Mouse (Mus musculus) adrenal gland, adult 18-20 months (tissue): ENCODE data around the gene Foxo3. TPM values are rescaled to one million over a fixed set of nuclear protein-coding genes. Genes with fewer than 3 reads are reported as not detected.

Experiments used
- DNase-seq, 2 experiments: peaks; one replicate each; pipeline ENCODE4 v3.0.0; 2021 to 2022; ENCODE audit warnings: low spot score in 2 of 2
- total RNA-seq, 2 experiments: library from RNA; stranded (reverse); gene quantifications; 1 replicate in 1 of 2; 2 replicates in 1 of 2; pipeline ENCODE4 v1.2.3; 2021

The Foxo3 gene
- total RNA-seq, 2 experiments from 2014 or later = 48.9 to 63.3 TPM

DNA sequence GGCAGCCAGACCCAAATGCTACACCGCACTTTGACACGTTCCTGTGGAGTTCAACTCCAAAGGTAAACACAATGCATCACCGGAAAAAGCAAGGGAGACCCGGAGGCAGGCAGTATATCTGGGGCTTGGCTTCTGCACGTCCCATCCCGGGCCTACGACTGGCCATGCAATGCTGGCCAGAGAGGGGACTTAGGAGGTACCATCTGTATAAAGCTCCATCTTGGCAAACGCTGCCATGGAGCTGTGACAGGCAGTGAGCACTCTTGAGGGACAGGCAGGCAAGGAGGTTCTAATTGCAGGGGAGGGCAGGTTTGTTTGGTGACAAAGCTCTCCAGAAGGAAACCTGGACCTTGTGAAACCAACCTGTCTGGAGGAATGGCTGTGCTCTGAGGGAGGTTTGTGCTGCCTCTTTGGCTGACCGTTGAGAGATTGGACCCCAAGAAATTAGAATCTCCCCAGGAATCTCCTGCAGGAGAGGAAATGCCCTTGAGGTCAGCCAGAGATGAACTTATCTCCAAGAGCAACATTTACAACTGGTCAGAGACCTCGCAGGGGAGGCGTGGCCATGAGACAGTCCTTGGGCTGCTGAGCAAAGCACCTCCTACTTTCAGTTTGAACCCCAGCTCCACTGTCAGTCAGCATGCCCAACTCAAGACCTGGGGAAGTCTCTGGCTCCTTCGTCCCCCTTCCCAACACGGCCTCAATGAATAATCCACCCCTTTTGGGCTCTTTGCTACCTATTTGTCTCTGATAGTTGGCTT lies 86.7 kb downstream of the Foxo3 start:
- DNase-seq = peak in 1 of 2 experiments; percentile 25

DNA sequence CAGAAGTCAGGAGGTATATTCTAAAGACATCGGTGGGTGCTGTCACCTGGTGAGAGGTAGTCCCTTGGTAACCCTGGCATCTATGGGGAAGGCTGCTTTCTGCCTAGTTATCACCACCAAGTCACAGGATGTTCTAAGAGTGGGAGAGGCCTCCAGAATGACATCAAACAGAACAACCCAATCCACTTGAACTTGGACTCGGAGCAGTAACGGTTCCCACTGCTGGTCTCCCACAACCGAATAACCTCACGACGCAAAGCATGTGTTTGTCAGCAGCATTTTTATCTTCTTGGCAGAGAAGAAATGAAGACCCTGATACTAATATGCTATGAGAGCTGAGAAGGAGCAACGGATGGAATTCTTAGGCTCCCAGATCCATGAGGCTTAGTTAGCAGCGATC lies 87.5 kb downstream of the Foxo3 start:
- no peak for DNase-seq

DNA sequence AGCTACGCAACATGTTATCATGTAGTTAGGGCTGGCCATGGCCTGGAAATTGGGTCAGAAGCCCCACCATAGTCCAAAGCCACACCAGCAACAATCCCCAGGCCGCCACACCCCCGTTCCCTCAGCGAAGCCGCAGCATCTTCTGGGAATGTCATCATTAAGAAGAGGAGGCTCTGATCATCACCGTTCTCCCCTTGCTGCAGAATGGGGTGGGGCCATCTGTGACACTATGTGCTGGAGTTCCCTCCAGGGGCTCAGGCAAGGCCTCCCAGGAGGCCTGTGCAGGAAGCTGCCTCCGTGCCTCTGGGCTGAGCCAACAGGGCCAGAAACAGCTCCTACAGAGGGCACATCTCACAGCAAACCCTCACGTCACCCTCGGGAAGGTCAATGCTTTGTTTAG lies 88.5 kb downstream of the Foxo3 start:
- DNase-seq = no peak

DNA sequence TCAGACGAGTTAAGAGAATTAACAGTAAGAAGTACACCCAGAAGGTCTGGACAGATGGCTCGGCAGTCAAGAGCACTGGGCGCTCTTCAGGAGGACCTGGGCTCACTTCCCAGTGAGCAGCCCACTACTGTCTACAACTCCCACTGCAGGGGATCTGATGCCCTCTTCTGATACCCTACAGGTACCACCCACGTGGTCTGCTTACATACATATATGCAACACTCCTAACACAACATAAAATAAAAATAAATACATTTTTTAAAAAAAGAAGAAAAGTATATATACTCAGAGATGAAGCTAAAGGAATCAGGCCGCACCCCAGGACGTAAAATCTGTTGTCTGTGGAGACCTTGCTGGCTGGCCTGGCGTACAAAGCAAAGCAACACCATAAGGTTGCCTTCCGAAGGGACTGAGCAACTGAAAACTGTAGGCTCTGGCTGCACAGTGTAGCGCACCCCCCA lies 89.6 kb downstream of the Foxo3 start:
- no peak for DNase-seq

DNA sequence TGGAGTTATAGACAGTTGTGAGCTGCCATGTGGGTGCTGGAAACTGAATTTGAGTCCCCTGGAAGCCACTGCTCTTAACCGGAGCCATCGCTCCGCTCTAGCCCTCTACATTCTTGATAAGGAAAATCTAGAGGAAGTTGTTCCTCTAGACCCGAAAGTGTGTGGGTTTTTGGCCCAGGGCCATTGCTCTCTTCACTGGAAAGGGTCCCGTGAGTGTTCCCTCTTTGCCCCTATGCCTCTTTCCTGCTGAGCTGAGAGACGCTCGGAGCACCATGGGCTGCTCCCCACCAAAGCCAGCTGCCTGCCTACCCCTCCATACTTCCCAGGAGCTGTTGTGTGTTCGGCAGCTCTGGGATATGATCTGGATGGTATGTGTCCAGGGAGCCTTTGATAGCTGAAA lies 96.2 kb downstream of the Foxo3 start:
- no peak for DNase-seq

DNA sequence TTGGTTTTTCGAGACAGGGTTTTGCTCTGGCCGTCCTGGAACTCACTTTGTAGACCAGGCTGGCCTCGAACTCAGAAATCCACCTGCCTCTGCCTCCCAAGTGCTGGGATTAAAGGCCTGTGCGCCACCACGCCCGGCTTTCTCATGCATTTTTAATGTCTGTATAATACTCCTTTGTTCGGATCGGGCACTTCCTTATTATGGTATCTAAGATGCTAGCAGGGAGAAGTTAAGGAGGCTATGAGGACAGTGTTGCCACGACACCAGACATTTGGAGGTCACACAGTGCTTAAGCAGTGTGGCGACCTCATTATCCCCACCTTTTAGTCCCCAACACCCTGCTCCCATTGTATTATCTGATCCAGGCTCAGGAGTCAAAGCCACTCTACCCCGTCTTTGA lies 97.8 kb downstream of the Foxo3 start:
- no peak for DNase-seq

DNA sequence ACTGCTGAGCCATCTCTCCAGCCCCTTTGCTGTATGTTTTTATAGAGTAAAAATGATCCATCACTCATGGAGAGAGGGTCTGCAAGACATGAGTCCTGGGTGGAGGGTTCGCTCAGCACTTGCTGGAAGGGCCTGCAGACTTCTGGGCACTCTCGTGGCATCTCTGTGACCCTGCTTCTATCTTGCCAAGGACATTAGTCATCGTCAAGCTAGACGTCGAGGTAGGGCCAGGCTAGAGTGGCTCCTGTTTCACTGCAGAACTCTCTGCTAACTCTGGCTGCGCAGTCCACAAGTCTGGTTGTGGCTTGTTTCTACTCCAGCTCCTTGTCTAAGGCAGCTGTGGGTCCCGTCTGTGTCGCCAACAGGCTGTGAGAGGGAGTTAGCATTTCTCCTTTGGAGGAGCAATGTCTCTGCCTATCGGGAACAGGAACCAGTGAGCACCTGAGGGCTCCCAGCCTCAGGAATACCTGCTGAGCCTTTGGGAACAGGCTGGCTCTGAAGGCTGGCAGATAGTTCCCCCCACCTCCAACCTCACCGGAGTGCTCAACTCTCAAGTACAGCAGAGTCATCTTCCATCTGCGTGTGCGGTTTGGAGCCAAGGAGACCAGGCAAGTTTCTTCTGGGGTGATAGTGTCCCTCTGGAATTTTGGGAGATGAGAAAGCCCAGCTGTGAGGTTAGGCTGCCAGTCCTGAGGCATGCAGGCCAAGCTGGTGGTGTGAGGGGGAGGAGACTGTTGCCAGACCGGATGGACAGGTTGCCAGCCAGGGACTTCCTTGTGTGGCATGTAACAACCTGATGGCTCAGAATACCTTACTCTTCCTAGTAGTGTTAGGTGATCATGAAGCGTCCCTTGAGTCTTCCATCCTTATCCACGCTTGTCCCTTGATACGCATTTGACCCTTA lies 98.5 kb downstream of the Foxo3 start:
- DNase-seq = no peak

DNA sequence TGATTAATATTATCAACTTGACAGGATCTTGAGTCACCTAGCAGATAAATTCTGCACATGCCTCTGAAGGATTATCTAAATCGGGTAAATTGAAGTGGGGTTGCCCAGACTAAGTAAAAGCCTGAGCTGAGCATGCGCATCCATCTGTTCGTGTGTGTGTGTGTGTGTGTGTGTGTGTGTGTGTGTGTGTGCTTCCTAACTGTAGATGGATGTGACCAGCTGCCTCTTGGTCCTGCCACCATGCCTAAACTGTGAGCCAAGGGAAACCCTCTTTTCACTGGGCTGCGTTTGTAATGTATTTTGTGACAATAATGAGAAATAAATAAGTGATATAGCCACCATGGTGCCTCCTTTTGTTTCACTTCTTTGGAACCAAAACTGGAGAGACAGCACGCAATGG lies 102.3 kb downstream of the Foxo3 start:
- DNase-seq = no peak

DNA sequence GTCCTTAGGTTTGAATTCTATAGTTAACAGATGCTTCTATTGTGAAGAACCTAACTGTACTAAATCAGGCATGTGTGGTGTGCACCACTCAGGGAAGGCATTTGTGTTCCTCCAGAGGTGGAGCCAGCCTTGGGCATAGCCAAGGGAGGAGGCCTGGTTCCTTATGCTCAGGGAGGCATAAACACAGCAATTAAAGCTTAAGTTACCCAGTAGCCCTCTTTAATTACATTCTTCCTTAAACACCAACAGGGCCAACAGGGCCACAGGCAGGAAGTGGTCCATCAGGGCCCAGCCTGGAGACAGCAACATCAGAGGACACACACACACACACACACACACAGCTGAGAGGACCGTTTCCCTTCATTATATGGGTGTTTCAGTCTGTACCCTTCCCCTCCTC lies 102.7 kb downstream of the Foxo3 start:
- DNase-seq = no peak

DNA sequence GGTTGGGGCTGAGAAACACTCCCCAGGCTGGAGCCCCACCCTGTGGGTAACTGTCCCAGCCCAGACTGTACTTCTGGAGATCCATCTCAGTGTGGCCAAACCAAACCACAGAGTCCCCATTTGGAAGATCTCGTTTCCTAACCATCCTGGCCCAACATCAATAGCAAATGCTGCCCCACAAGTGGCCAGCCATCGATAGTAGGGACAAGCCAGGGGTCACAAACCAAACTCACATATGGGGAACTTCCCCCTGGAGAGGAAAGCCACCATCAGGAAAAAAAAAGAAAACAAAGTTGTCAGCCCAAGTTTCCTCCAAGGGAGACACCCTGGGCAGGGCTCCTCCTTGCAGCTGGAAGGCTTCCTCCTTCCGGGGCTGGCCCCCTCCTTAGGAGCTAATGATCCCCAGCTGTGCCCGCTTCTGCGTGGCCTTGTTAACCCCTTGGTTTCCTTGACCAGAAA lies 105.6 kb downstream of the Foxo3 start:
- no peak for DNase-seq

DNA sequence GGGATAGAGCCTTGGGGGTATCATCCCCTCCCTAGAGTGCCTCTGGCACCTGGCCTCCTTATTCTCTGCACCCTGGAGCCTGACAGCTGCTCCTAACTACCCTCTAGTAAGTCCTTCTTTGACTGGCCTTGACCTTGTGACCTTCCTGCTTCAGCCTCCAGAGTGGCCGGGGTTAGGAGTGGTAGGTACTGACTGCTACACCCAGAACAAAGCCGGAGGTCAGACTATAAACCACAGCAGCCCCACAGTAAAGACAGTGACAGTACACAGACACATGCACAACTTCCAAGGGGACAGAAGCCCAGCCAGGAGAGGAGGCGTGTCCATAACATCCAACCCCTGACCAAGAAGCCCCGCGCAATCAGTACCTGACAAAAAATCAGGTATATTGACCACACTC lies 106.4 kb downstream of the Foxo3 start:
- no peak for DNase-seq

DNA sequence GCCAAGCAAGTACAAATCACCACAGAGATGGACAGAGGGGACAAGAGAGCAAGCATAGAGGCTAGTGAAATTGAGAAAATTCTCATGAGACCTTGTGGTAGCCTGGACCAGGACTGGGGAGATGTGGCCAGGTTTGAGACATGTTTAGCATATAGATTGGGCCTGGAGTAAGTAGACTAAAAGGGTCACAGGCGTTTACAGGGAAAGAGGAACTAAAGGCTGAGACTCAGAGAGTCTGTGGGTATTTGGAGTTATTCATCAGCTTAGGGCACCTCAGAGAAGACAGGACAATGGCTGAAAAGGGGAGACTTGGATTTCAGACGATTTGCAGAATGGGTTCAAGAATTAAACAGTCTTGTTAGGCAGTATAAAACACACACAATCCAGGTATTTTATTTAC lies 121.8 kb downstream of the Foxo3 start:
- no peak for DNase-seq

DNA sequence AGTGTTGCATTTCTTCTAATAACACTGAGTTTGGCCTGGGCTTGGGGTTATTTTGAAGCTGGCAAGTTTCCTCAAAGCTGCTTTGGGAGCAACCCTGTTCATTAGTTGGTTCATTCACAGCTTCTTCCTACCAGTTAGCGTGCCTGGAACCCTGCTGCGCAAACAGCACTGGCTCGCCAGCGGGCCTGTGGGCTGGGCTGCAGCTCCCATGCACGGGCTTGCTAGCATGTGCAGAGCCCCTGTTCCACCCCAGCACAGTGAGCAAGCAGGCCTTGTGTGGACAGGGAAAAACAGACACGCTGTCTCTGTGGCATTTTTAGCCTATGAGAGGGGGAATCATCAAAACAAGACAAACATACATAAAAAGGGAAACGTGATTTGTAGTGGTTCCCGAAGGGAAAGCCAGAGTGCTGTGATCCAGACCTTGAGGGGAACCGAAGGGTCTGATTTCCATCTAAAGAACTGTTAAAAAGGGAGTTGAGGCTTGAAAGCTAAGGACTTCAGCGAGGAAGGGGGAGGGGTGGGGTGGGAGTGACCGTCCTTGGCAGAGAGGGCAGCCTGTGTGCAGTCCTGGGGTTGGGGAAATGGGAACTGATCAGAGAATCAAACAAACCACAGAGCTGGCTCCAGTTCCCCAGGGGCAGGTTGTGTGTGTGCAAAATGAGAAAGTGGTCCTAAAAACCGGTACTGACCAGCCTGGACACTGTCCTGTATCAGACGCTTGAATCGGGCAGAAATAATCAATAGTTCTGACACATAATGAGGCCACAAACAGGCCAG lies 123.9 kb downstream of the Foxo3 start:
- peak in 1 of 2 experiments; percentile 25 for DNase-seq

DNA sequence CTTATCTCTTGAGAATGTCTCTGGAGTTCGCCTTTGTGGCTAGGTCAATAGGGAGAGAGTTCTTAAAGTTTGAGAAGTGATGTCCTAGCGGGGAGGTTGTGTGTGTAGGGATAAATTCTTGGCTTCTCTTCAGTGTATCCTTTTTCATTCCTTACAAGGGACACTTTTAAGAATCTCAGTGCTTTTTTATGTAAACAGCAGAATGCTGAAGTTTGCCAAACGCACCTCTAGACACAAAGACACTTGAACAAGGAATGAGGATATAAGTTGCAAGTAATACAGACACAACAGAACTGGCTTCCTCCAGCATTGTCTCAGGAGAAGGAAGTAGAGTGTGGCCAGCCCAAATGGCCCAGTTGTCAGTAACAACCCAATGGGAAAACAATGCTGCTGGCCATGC lies 126.8 kb downstream of the Foxo3 start:
- DNase-seq = no peak

DNA sequence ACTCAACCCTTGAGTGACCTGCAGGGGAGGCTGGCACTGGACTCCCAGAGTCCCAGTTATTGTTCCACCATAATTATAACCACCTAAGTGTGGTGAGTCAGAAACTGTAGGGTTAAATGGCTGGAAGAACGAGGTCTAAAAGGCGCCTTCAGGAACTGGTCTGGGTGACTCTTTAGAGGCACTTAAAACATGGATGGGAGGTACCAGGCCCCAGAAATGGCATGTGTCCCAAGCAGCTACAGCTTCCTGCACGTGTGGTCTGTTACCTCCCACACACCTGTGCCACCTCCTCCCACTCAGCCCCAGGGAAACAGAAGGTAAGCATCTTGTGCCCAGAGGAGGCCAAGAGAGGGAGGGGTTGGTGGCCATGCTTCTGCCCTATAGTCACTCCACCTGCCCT lies 128.2 kb downstream of the Foxo3 start:
- DNase-seq = no peak

DNA sequence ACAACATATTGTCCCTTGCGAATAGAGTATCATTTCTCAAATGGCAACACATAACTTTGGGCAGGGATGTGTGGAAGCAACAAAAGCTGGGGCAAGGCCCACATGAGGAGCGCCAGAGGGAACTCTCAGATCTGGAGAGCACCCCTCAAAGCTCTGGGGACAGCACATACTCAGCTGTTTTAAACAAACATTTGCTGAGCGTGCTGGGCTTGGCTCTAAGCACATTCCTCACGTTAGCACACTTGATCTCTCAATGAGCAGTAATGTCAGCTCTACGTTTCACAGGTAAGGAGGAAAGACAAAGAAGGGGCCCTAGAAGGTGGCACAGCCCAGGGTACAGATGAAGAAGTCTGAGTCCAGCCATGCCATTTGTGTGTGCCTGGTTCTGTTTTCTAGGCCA lies 131.3 kb downstream of the Foxo3 start:
- no peak for DNase-seq

DNA sequence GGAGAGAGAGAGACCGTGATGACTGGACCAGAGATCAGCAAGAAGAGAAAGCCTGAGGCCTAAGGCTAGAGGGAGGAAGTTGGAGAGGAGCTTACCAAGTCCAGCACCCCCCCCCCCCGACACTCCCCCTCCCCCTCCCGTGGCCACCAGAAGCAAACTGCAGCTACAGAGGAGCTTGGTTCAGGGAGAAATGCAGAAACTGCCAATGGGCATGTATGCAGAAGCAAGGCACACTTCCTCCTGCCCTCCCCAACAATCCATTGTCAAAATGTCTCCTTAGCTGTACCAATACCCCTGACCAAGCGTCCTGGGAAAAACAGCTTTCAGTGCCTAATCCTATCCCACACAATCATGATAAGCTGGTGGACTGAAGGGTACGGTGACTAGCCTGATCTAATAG lies 131.8 kb downstream of the Foxo3 start:
- no peak for DNase-seq

DNA sequence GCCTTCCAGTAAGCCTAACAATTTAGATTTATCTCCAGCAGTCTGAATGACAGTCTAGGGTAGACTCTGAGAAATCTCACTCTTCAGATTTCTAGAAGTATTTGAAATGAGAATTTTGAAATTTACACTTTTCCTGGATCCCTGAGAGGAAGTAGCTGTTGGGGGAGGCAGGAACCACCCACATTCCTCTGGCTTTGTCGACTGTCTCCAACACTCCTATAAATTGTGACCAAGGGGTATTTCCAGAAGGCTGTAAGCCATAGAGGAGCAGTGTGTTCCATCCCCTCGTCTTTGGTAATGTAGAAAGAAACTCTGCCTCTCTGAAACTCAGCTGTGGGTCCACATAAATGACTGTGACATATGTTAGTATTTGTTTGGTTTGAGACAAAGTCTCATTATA lies 132.4 kb downstream of the Foxo3 start:
- DNase-seq = no peak

DNA sequence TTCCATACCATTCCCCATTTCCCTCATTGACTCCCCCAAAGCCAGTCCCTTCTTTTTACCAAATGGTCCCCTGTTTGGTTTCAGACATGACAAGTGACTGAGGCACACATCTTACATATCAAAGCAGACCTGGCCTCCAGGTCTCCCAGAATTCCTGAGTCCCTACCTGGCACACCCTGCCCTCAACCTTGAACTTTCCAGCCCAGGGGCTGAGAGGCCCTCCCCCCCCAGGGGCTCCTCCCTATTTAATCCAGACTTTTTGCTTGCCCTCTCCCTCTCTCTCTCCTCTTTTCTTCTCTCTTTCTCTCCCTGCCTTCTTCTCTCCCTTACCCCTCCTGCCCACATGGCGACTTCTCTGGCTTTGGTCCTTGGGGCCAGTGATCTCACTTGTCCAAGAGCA lies 133.8 kb downstream of the Foxo3 start:
- no peak for DNase-seq

DNA sequence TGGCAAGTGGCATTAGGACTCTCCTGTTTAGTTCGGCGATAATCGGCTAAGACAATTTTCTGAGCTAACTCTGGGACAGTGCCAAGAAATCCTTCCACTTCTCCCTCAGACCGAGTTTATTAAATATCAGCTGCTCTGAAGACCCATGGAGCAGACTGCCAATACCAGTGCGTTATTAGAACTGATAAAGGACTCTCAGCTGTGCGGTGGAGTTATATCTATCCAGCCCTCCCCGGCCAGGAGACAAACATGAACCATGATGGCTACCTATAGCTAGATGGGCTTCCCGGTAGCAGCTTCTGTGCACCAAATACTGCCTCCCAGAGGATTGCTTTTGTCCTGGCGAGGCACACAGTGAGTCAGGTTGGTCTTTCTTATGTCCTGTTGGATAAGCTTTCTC lies 134.5 kb downstream of the Foxo3 start:
- DNase-seq = no peak

DNA sequence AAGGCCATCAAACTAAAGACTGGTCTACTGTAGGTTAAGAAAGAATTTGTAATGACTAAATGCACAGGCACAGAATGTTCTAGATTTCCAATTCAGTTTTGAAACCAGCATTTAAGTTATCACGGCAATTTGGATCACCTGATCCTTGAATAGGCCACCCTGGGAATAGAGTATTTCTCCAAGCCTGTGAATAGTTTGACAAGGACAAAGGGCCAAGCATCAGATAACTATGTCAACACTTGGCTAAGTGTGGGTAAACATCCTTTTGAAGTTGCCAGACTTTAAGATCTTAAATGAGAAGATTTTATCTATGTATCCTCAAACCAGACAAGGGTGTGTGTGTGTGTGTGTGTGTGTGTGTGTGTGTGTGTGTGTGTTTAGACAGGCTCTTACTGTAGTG lies 136.8 kb downstream of the Foxo3 start:
- no peak for DNase-seq
